Mouse (Mus musculus) thymus, adult 2 months (tissue): ENCODE data around the gene Pigm.

ENCODE experiments used
- CTCF ChIP-seq: fragments of 200-500 bp; IDR thresholded peaks from 2 replicates; pipeline ENCODE4 v1.5.1; 2012; ENCODE audit warnings: mild to moderate bottlenecking, control low read depth, low read length, moderate library complexity, borderline replicate concordance; ENCODE audit not compliant: control insufficient read depth, poor library complexity, insufficient read depth; ENCODE audit errors: extremely low read depth
- POLR2A ChIP-seq: fragments of 200-500 bp; IDR thresholded peaks from 2 replicates; pipeline ENCODE4 v1.6.1; 2012; ENCODE audit warnings: mild to moderate bottlenecking, low read length, control low read depth, moderate library complexity; ENCODE audit not compliant: control insufficient read depth, poor library complexity, insufficient read depth; ENCODE audit errors: extremely low read depth

DNA sequence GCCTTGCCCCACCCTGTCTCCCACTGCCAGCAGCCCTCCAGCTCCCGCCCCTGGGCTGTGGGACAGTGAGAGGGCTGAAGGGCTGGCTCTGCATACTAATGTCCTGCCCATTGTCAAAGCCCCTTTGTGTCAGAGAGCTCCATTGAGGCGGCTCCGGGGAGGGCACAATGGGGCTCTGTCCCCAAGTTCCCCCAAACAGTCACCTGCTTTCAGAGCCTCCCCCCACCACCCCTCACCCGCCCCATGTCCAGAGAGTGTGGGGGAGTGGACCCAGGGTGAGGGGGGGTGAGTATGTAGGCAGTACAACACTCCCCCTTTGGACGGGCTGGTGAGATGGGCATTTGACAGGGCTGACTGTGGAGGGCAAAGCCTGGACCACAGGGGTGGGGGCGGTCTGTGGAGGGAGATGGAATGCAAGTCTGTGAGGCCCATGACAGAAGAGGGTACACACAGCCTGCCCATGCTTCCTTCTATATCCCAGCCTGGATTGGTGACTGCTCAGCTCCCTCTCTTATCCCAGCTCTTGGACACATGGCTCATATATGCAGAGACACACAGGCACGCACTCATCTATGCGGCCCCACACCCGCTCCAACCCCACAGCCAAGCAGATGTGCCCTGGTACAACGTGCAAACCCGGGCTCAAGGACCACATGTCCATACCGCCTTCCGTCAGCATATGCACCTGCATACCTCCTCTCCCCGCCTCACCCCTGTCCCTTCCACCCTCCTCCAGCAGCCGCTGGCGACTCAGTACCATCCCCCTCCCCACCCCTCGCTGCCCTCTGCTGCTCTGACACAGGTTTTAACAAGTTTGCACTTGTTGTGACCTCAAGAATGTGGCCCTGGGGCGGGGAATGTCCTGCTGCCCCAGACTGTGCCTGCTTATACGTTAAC lies 26.2 kb upstream of the Pigm start:
- TF ChIP-seq POLR2A (no peak), CTCF (no peak)
